Mouse (Mus musculus) mesoderm, embryonic 11.5 days (tissue): Measurements from ENCODE around the gene Ubr1.
"Not testable (repeated sequence)": the region's sequence is repeated elsewhere in the genome, so short reads cannot be mapped to it uniquely, and the experiment has no call there.

Source experiments
- DNase-seq: peaks from one replicate; pipeline ENCODE4 v3.0.0-alpha.2; 2012; ENCODE audit warnings: low read depth, low spot score

The Ubr1 gene

DNA sequence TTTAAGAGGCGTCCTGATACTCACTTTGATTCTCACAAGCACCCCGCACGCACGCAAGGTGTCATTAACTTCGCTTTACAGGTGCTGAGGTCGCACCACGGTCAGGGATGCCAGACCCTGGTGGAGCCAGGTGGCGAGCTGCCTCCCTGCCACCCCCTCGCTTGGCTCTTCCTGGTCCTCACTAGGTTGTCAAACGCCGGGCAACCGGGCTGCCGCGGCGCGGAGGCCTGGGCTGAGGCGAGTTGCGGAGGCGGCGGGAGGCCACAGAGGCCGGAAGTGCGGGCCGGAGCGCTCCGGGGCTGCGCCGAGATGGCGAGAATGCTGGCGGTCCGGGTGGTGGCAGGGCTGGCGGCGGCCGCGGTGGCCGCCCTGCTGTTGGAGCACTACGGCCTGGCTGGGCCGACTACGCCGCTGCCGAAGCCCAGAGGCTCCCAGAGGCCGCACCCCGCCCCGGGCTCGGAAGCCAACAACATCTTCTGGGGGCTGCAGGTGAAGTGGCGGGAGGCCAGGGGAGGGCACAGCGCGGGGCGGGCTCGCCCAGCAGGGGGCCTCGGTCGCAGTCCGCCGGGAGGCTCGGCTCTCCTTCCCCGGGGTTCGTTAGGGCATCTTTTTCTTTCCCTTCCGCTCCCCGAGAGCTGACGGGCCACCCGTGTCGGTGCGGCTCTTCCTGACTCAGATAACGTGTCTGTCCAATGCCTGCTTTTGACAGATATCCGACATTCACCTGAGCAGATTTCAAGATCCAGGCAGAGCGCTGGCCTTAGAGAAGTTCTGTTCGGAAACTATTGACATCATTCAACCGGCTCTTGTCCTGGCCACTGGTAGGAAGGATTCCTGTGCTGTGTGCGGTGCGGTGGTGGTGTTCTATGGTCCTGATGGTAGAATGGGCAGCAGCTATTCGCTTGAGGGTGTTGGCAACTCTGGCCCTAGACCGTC lies 6.7 kb upstream of the Ubr1 start, which contains the start of gene Tmem62:
TSS of gene Tmem62 (plus strand) at position 28 of the 936 bp plus-strand sequence.
- peak; percentile 47 for DNase-seq

- DNase-seq: no peak
Measured at GRCm38 (mm10) chr2:120976308-120976707, 5.8 kb upstream of the Ubr1 start.

DNA sequence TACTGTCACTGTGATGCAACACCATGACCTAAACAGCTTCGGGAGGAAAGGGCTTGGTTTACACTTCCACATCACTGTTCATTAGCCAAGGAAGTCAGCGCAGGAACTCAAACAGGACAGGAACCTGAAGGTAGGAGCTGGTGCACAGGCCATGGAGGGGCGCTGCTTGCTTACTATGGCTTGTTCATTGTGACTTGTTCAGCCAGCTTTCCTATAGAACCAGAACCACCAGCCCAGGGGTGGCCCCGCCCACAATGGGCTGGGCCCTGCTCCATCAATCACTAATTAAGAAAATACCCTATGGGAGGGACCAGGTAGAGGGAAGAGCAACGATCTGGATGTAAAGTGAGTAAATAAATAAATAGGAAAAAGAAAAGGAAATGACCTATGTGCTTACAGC lies 2.4 kb upstream of the Ubr1 start:
- DNase-seq: no peak

GRCm38 (mm10) chr2:120972257-120972656 lies 1.7 kb upstream of the Ubr1 start:
- DNase-seq: not testable (repeated sequence)

- DNase-seq: no peak
Measured at GRCm38 (mm10) chr2:120971766-120972165, 1.3 kb upstream of the Ubr1 start.

GRCm38 (mm10) chr2:120970045-120970539 lies 423 bp downstream of the Ubr1 start:
- peak; percentile 27 for DNase-seq

DNA sequence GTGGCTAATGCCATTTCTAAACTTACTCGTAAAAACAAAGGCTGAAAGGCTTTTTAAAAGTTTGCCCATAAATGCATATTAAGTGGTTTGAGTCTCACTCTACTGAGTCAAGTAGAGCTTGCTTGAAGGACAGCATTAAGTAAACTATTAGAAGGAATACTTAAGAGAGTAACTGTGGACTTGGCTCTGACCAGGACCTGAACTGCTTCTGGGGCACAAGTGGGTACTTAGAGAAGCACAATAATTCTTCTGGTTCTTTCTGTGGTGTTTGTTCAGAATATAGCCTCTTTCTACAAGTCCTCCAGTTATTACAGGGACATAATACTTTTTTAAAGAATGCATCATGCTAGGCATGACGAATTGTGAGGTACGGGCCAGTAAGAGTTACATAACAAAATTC lies 5.0 kb downstream of the Ubr1 start:
- no peak for DNase-seq

GRCm38 (mm10) chr2:120963110-120963509 lies 7.4 kb downstream of the Ubr1 start:
- no peak for DNase-seq

DNA sequence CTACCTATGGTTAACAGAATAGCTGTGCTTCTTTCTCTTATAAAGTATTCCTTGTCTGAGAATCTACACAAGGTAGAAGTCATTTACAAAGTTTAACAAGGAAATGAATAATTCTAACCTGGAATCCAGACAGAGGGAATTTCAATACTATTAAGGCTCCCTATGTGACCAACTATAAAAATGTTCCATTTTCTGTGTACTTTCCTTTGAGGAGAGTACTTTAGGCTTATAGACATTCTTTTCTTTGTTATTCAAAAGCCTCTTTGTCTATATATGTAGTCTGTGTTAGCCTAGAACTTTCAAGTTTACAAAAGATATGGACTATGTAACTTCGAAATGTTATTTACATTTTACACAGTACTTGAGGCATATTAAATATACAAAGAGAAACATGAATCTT lies 10.3 kb downstream of the Ubr1 start:
- no peak for DNase-seq

GRCm38 (mm10) chr2:120959827-120960226 lies 10.7 kb downstream of the Ubr1 start:
- DNase-seq: no peak

- DNase-seq: no peak
Measured at GRCm38 (mm10) chr2:120959363-120959762, 11.2 kb downstream of the Ubr1 start.

DNA sequence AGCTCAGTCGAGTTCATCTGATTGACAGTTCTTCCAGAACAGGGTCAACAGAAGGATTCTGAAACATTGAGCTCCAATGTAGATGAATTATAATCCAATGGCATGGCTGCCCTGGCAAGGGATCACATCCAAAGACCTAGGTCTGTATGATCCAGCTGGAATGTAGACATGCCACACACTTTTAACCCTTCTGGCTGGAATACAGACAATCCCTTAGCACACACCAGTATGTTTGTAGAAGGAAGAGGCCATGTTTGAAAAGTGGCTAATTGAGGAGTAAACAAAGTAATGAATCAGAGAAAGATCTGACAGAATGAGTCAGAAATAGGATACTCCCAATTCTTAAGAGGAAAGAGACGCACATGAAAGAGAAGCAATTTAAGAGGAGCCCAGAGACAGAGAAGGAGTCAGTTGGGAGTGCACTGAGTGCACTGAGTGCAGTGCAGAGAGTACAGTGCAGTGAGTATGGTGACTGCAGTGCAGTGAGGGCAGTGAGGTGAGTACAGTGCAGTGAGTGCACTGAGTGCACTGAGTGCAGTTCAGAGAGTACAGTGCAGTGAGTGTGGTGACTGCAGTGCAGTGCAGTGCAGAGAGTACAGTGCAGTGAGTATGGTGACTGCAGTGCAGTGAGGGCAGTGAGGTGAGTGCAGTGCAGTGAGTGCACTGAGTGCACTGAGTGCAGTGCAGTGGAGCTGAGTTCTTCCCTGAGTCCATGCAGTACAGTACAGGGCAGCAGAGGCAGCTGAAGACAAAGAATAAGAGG lies 18.2 kb downstream of the Ubr1 start:
- no peak for DNase-seq

GRCm38 (mm10) chr2:120951208-120951607 lies 19.3 kb downstream of the Ubr1 start:
- DNase-seq: no peak

DNA sequence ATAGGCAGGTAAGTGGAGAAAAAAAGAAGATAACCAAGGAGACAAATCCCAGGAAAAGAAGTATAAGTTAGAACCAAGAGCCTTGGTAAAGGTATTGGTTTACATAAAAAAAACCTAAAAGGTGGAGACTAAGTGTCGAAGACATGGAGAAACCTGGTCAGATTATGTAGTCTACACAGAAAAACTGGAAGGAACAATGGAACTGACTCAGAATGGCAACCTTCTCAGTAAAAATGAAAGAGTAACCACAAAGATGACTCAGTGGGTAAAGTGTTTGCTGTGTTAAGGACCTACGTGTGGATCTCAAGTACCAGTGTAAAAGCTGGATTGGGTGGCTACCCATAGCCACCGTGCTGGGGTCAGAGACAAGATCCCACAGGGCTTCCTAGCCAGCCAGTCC lies 37.5 kb downstream of the Ubr1 start:
- no peak for DNase-seq

GRCm38 (mm10) chr2:120909556-120909955 lies 61.0 kb downstream of the Ubr1 start:
- DNase-seq: no peak

- DNase-seq: no peak
Measured at GRCm38 (mm10) chr2:120896361-120896760, 74.2 kb downstream of the Ubr1 start.

DNA sequence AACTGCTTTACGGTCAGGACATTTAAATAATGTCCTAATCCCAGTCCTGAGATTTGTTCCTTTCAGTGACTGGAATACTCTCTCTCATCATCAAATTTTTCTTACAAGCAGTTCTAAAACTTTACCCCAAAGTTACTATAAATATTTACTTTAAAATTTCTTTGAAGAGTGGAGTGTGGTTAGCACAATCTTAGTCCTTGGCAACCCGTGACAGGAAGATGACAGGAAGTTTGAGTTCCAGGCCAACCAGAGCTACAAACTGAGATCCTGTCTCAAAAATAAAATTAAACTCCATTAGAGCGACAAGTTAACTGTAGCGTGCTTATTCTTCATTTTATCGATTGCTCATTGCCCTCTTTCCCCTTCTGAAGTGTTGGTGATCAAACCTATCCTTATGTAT lies 82.9 kb downstream of the Ubr1 start:
- no peak for DNase-seq

GRCm38 (mm10) chr2:120873192-120873591 lies 97.3 kb downstream of the Ubr1 start:
- DNase-seq: no peak

- no peak for DNase-seq
Measured at GRCm38 (mm10) chr2:120871447-120872336, 98.8 kb downstream of the Ubr1 start.

GRCm38 (mm10) chr2:120867336-120867735 lies 103.2 kb downstream of the Ubr1 start:
- DNase-seq: no peak

GRCm38 (mm10) chr2:120866561-120866960 lies 104.0 kb downstream of the Ubr1 start:
- DNase-seq: peak; percentile 45
